ENCODE assay signal across 9 mouse cellular contexts in the genomic region with DNA sequence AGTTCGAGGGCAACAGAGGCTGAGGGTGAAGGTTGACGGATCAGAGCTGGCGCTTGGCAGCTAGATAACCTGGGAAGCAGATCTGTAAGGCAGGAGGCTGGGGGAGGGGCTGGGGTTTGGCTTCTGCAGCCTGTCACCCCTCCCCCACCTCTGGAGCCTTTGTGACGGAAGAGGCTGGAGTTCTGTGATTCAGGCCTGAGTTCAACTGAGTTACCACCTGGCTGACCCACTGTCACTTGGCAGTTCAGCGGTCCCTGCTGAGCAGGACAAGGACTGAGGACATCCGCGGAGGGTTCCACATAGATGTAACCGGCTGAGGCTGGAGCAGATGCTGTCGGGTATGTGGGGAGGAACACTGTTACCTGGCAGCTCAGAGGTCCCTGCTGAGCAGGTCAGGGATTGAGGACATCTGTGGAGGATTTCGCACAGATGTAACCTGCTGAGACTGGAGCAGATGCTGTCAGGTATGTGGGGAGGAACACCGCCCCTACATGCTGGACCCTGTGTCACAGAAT.
DNase-seq lines count a peak whose midpoint lies in the region; ATAC-seq and TF ChIP-seq lines count a peak whose summit lies in the region.
"Had no signal": no experiment of that assay in that cellular context is flagged by ENCODE, and none has a peak within 500 bp of the region (broad histone marks: within the 10 kb centered on the region; RNA-seq: fewer than 3 reads in every experiment).

No protein-coding gene starts in this region.

- TF ChIP-seq CTCF in liver, postnatal 0 days (IDR thresholded peaks at IDR 0.05; ENCODE audit: low read depth): no peak

- no peaks in the 10 kb centered on the region for H3K36me3 ChIP-seq in liver, postnatal 0 days (replicated peaks; ENCODE audit: insufficient read depth, low read length)
- H3K36me3 ChIP-seq in forebrain, embryonic 14.5 days (ENCODE audit: control insufficient read depth, insufficient read depth, low read length): no peaks in the 10 kb centered on the region
- no peaks in the 10 kb centered on the region for H3K36me3 ChIP-seq in neural tube, embryonic 14.5 days (ENCODE audit: control insufficient read depth, insufficient read depth, low read length)

- ATAC-seq in liver, postnatal 0 days: no peak
- ATAC-seq in forebrain, embryonic 14.5 days: no peak
- ATAC-seq in neural tube, embryonic 14.5 days (ENCODE audit: low read depth): 0 out of 2 replicates have a peak, but pooled peaks have one; percentile 17

- no peak overlapping the region for H3K9ac ChIP-seq in liver, postnatal 0 days (replicated peaks)
- no peak overlapping the region for H3K9ac ChIP-seq in forebrain, embryonic 14.5 days (ENCODE audit: low read length)
- H3K9ac ChIP-seq in neural tube, embryonic 14.5 days (replicated peaks; ENCODE audit: low read depth, low read length): no peak overlapping the region

- 44% methylated on average over 11 of the region's 11 CpGs for WGBS in liver, postnatal 0 days (ENCODE audit: insufficient replicate concordance)
- 23% methylated on average over 11 of the region's 11 CpGs for WGBS in forebrain, embryonic 14.5 days
- 28% methylated on average over 11 of the region's 11 CpGs for WGBS in neural tube, embryonic 14.5 days

- no peak for TF ChIP-seq EP300 in liver, postnatal 0 days (IDR thresholded peaks at IDR 0.05; ENCODE audit: low read depth)

- H3K9me3 ChIP-seq in liver, postnatal 0 days (ENCODE audit: low read length): no peaks in the 10 kb centered on the region
- no peaks in the 10 kb centered on the region for H3K9me3 ChIP-seq in forebrain, embryonic 14.5 days (replicated peaks; ENCODE audit: control insufficient read depth, low read length)
- H3K9me3 ChIP-seq in neural tube, embryonic 14.5 days (ENCODE audit: control insufficient read depth, low read length): no peaks in the 10 kb centered on the region

- H3K27ac ChIP-seq in liver, postnatal 0 days (ENCODE audit: low read depth): no peak overlapping the region
- no peak overlapping the region for H3K27ac ChIP-seq in forebrain, embryonic 14.5 days (ENCODE audit: low read depth, low read length)
- H3K27ac ChIP-seq in neural tube, embryonic 14.5 days (ENCODE audit: low read depth, low read length): no peak overlapping the region

- no peaks in the 10 kb centered on the region for H3K4me1 ChIP-seq in liver, postnatal 0 days (ENCODE audit: insufficient read depth)
- H3K4me1 ChIP-seq in forebrain, embryonic 14.5 days (ENCODE audit: control insufficient read depth, insufficient read depth, low read length): no peaks in the 10 kb centered on the region
- no peaks in the 10 kb centered on the region for H3K4me1 ChIP-seq in neural tube, embryonic 14.5 days (ENCODE audit: control insufficient read depth, insufficient read depth, low read length)

- H3K27me3 ChIP-seq in liver, postnatal 0 days (ENCODE audit: insufficient read depth, low read length): no peaks in the 10 kb centered on the region
- no peaks in the 10 kb centered on the region for H3K27me3 ChIP-seq in forebrain, embryonic 14.5 days (replicated peaks; ENCODE audit: control insufficient read depth, insufficient read depth, low read length)
- no peaks in the 10 kb centered on the region for H3K27me3 ChIP-seq in neural tube, embryonic 14.5 days (ENCODE audit: control insufficient read depth, insufficient read depth, low read length)

- H3K4me3 ChIP-seq in liver, postnatal 0 days (ENCODE audit: low read depth, low read length): no peak overlapping the region
- H3K4me3 ChIP-seq in forebrain, embryonic 14.5 days (ENCODE audit: low read depth, low read length): no peak overlapping the region
- no peak overlapping the region for H3K4me3 ChIP-seq in neural tube, embryonic 14.5 days (ENCODE audit: low read depth, low read length)
- H3K4me3 ChIP-seq: myocyte had no signal

- no peak overlapping the region for H3K4me2 ChIP-seq in liver, postnatal 0 days (ENCODE audit: low read depth, low read length)
- no peak overlapping the region for H3K4me2 ChIP-seq in forebrain, embryonic 14.5 days (ENCODE audit: low read length)
- H3K4me2 ChIP-seq in neural tube, embryonic 14.5 days (ENCODE audit: low read depth, low read length): no peak overlapping the region

- peak; percentile 15 for DNase-seq in liver, postnatal 0 days
- no peak for DNase-seq in liver
- DNase-seq in cerebellum, adult 8-10 months: peak; percentile 82
- DNase-seq in forebrain, embryonic 14.5 days (ENCODE audit: low spot score): peak; percentile 16
- no peak for DNase-seq in left cerebral cortex, adult 8-10 months (ENCODE audit: low spot score in 2 of 2)
- DNase-seq in thymus, postnatal 4 days: no peak
- no peak for DNase-seq in thymus, postnatal 14 days

Comparison
In these comparisons a context has a peak if more than half of its experiments do, and no peak if none do; other contexts are left out.
1. DNase-seq: peak in liver, postnatal 0 days (single experiment), cerebellum, adult 8-10 months (single experiment) and forebrain, embryonic 14.5 days (single experiment); none in liver (single experiment), left cerebral cortex, adult 8-10 months (0 of 2), thymus, postnatal 4 days (single experiment) and thymus, postnatal 14 days (single experiment).